In genomic region chr10:12724247-12725001, GRCm38 (mm10) we compare ENCODE assay signal across 11 mouse cellular contexts.
DNase-seq lines count a peak whose midpoint lies in the region; ATAC-seq lines count a peak whose summit lies in the region.
"Had no signal": no experiment of that assay in that cellular context is flagged by ENCODE, and none has a peak within 500 bp of the region (broad histone marks: within the 10 kb centered on the region; RNA-seq: fewer than 3 reads in every experiment).

No protein-coding gene starts in this region.

- no peaks in the 10 kb centered on the region for H3K27me3 ChIP-seq in hindbrain, embryonic 12.5 days
- no peaks in the 10 kb centered on the region for H3K27me3 ChIP-seq in neural tube, embryonic 13.5 days
- H3K27me3 ChIP-seq: embryonic facial prominence, embryonic 13.5 days; liver, embryonic 15.5 days had no signal

- peak; percentile 80 for ATAC-seq in hindbrain, embryonic 12.5 days (ENCODE audit: low FRiP score)
- ATAC-seq in neural tube, embryonic 13.5 days (ENCODE audit: low read depth) = peak; percentile 72; the same call in 1 of the 2 replicates
- ATAC-seq: intestine, embryonic 16.5 days had no signal

- H3K9me3 ChIP-seq in hindbrain, embryonic 12.5 days (replicated peaks) = no peaks in the 10 kb centered on the region
- H3K9me3 ChIP-seq in neural tube, embryonic 13.5 days = no peaks in the 10 kb centered on the region
- H3K9me3 ChIP-seq: embryonic facial prominence, embryonic 13.5 days; liver, embryonic 15.5 days had no signal

- 0 out of 2 replicates have a peak, but pooled peaks cover 1% of the 10 kb centered on the region for H3K36me3 ChIP-seq in hindbrain, embryonic 12.5 days
- 0 out of 2 replicates have a peak, but pooled peaks cover 1% of the 10 kb centered on the region for H3K36me3 ChIP-seq in neural tube, embryonic 13.5 days

- H3K4me2 ChIP-seq in hindbrain, embryonic 12.5 days (replicated peaks) = no peak overlapping the region
- H3K4me2 ChIP-seq in neural tube, embryonic 13.5 days = no peak overlapping the region
- H3K4me2 ChIP-seq: embryonic facial prominence, embryonic 13.5 days; liver, embryonic 15.5 days had no signal

- H3K27ac ChIP-seq in hindbrain, embryonic 12.5 days = peak overlapping the region; percentile 73
- H3K27ac ChIP-seq in neural tube, embryonic 13.5 days (replicated peaks) = peak overlapping the region; percentile 72
- H3K27ac ChIP-seq: embryonic facial prominence, embryonic 13.5 days; liver, embryonic 15.5 days had no signal

- H3K9ac ChIP-seq in hindbrain, embryonic 12.5 days = no peak overlapping the region
- H3K9ac ChIP-seq in neural tube, embryonic 13.5 days = no peak overlapping the region
- H3K9ac ChIP-seq: embryonic facial prominence, embryonic 13.5 days; liver, embryonic 15.5 days had no signal

- H3K4me3 ChIP-seq in hindbrain, embryonic 12.5 days = no peak overlapping the region
- no peak overlapping the region for H3K4me3 ChIP-seq in neural tube, embryonic 13.5 days
- H3K4me3 ChIP-seq: embryonic facial prominence, embryonic 13.5 days; liver, embryonic 15.5 days had no signal

- DNase-seq in adrenal gland, postnatal 10 days = peak; percentile 24
- DNase-seq in adrenal gland, postnatal 25 days = no peak
- peak; percentile 28 for DNase-seq in kidney, postnatal 14 days
- no peak for DNase-seq in kidney, adult 18-20 months
- no peak for DNase-seq in right cerebral cortex, adult 2 months (ENCODE audit: low spot score in 2 of 2)
- no peak for DNase-seq in layer of hippocampus, adult 11-12 months (ENCODE audit: low spot score)

- peaks cover 19% of the 10 kb centered on the region for H3K4me1 ChIP-seq in hindbrain, embryonic 12.5 days
- H3K4me1 ChIP-seq in neural tube, embryonic 13.5 days (replicated peaks) = peaks cover 31% of the 10 kb centered on the region

- 60% methylated on average over 14 of the region's 14 CpGs for WGBS in hindbrain, embryonic 12.5 days
- WGBS in neural tube, embryonic 13.5 days = 54% methylated on average over 14 of the region's 14 CpGs

Comparison
In these comparisons a context has a peak if more than half of its experiments do, and no peak if none do; other contexts are left out.
1. DNase-seq: peak in adrenal gland, postnatal 10 days (single experiment) and kidney, postnatal 14 days (single experiment); none in adrenal gland, postnatal 25 days (single experiment), kidney, adult 18-20 months (single experiment), right cerebral cortex, adult 2 months (0 of 2) and layer of hippocampus, adult 11-12 months (single experiment).